Mouse (Mus musculus) limb, embryonic 14.5 days (tissue): ENCODE results near the gene Pltp. TPM values are rescaled to one million over a fixed set of nuclear protein-coding genes. Genes with fewer than 3 reads are reported as not detected.

Experiments
- ATAC-seq: fragments of 200-750 bp; cut with Nextera tagmentation; 2 replicates; pipeline ENCODE4 v1.8.0; 2017; ENCODE audit warnings: low read depth, moderate number of reproducible peaks, moderate TSS enrichment; ENCODE audit not compliant: low FRiP score
- DNase-seq: peaks from one replicate; pipeline ENCODE4 v3.0.0-alpha.2; 2015; ENCODE audit warnings: low spot score
- H3K27ac ChIP-seq: fragments of 300-500 bp; sonication (generic); replicated peaks from 2 replicates; pipeline ENCODE4 v1.5.1; 2014; ENCODE audit warnings: low read depth, mild to moderate bottlenecking, low read length, moderate library complexity, mixed read lengths
- H3K27me3 ChIP-seq: fragments of 300-500 bp; sonication (generic); 2 replicates; pipeline ENCODE4 v1.6.1; 2014; ENCODE audit warnings: low read length, mixed read lengths; ENCODE audit not compliant: control insufficient read depth, insufficient read depth
- H3K36me3 ChIP-seq: fragments of 300-500 bp; sonication (generic); 2 replicates; pipeline ENCODE4 v1.6.1; 2014; ENCODE audit warnings: mild to moderate bottlenecking, low read length, moderate library complexity, mixed read lengths; ENCODE audit not compliant: control insufficient read depth, insufficient read depth
- H3K4me1 ChIP-seq: fragments of 300-500 bp; sonication (generic); 2 replicates; pipeline ENCODE4 v1.6.1; 2014; ENCODE audit warnings: antibody characterized with exemption, low read length, mixed read lengths; ENCODE audit not compliant: control insufficient read depth, insufficient read depth
- H3K4me2 ChIP-seq: fragments of 300-500 bp; sonication (generic); replicated peaks from 2 replicates; pipeline ENCODE4 v1.6.1; 2014; ENCODE audit warnings: low read depth, mild to moderate bottlenecking, low read length, moderate library complexity; ENCODE audit not compliant: severe bottlenecking
- H3K4me3 ChIP-seq: fragments of 300-500 bp; sonication (generic); replicated peaks from 2 replicates; pipeline ENCODE4 v1.5.1; 2014; ENCODE audit warnings: low read length
- H3K9ac ChIP-seq: fragments of 300-500 bp; sonication (generic); 2 replicates; pipeline ENCODE4 v1.6.1; 2014; ENCODE audit warnings: mild to moderate bottlenecking, low read depth, low read length, moderate library complexity; ENCODE audit not compliant: severe bottlenecking
- H3K9me3 ChIP-seq: fragments of 300-500 bp; sonication (generic); 2 replicates; pipeline ENCODE4 v1.6.1; 2016; ENCODE audit warnings: low read length; ENCODE audit not compliant: control insufficient read depth
- POLR2A ChIP-seq: fragments of 200-500 bp; IDR thresholded peaks from 2 replicates; pipeline ENCODE4 v1.8.0; 2012; ENCODE audit warnings: inconsistent platforms, mild to moderate bottlenecking, moderate library complexity, borderline replicate concordance; ENCODE audit not compliant: insufficient read depth, insufficient read length; ENCODE audit errors: extremely low read depth
- WGBS: fragments of 180-500 bp; shearing (Covaris S2); extraction: QIAGEN DNeasy Blood & Tissue Kit; methylation state at CpG from one replicate; pipeline ENCODE4 v1.1.7; 2014; 5-methylcytosine and 5-hydroxymethylcytosine counted together
- polyA plus RNA-seq, 2 experiments: library from polyadenylated mRNA; depleted of rRNA in 1 of 2; stranded (reverse) in 1 of 2; unstranded in 1 of 2; fragments of >200 nt; fragmentation: Nextera tagmentation in 1 of 2; extraction: Ambion mirVana in 1 of 2; gene quantifications; 2 replicates each; pipeline versions ENCODE4 v1.2.1 to v1.2.3; 2012 to 2014

The Pltp gene
- polyA plus RNA-seq, 2 experiments = 45.5 to 56.2 TPM

GRCm38 (mm10) chr2:164886617-164887016, 29.1 kb upstream of the Pltp start:
- no peak for TF ChIP-seq POLR2A
- Histone ChIP-seq H3K9me3 (no peaks in the 10 kb centered on the region), H3K27ac (no peak overlapping the region), H3K4me2 (no peak overlapping the region), H3K36me3 (peaks cover 88% of the 10 kb centered on the region), H3K9ac (no peak overlapping the region), H3K4me3 (no peak overlapping the region), H3K27me3 (no peaks in the 10 kb centered on the region), H3K4me1 (no peaks in the 10 kb centered on the region)
- WGBS = 93% methylated on average over 10 of the region's 10 CpGs
- no peak for DNase-seq
- no peak for ATAC-seq

- DNase-seq = peak; percentile 52
- Histone ChIP-seq H3K9me3 (no peaks in the 10 kb centered on the region), H3K4me3 (no peak overlapping the region), H3K27me3 (no peaks in the 10 kb centered on the region), H3K27ac (no peak overlapping the region), H3K4me1 (no peaks in the 10 kb centered on the region), H3K36me3 (peaks cover 80% of the 10 kb centered on the region), H3K4me2 (no peak overlapping the region), H3K9ac (no peak overlapping the region)
- 66% methylated on average over 7 of the region's 7 CpGs for WGBS
- ATAC-seq = no peak
- no peak for TF ChIP-seq POLR2A
These were observed 28.3 kb upstream of the Pltp start for GRCm38 (mm10) chr2:164885788-164886187.

GRCm38 (mm10) chr2:164882619-164883018, 25.1 kb upstream of the Pltp start:
- Histone ChIP-seq H3K27ac (no peak overlapping the region), H3K36me3 (peaks cover 48% of the 10 kb centered on the region), H3K4me2 (no peak overlapping the region), H3K4me1 (peaks cover 14% of the 10 kb centered on the region), H3K9me3 (no peaks in the 10 kb centered on the region), H3K4me3 (no peak overlapping the region), H3K27me3 (no peaks in the 10 kb centered on the region), H3K9ac (no peak overlapping the region)
- DNase-seq = no peak
- no peak for TF ChIP-seq POLR2A
- WGBS = 79% methylated on average over 9 of the region's 9 CpGs
- ATAC-seq = no peak

- ATAC-seq (peak; percentile 85), DNase-seq (peak; percentile 96)
- H3K9ac ChIP-seq = peak overlapping the region; percentile 100
- peak overlapping the region; percentile 90 for H3K4me2 ChIP-seq
- no peaks in the 10 kb centered on the region for H3K9me3 ChIP-seq
- H3K4me1 ChIP-seq = peaks cover 14% of the 10 kb centered on the region
- TF ChIP-seq POLR2A = peak; percentile 65; the same call in 1 of the 2 replicates
- peak overlapping the region; percentile 99 for H3K27ac ChIP-seq
- H3K27me3 ChIP-seq = no peaks in the 10 kb centered on the region
- peak overlapping the region; percentile 89 for H3K4me3 ChIP-seq
- 4% methylated on average over 35 of the region's 72 CpGs for WGBS
- H3K36me3 ChIP-seq = peaks cover 22% of the 10 kb centered on the region
These were observed 22.2 kb upstream of the Pltp start for GRCm38 (mm10) chr2:164879568-164880277.

GRCm38 (mm10) chr2:164879228-164879567, 21.7 kb upstream of the Pltp start, which contains the start of gene Pcif1:
Gene Pcif1, plus strand, starts transcription at chr2:164879304.
- DNase-seq (peak; percentile 87), ATAC-seq (peak; percentile 86)
- Histone ChIP-seq H3K27ac (peak within 1 kb of the TSS; percentile 99), H3K4me3 (peak within 1 kb of the TSS; percentile 89), H3K36me3 (peaks cover 20% of the 10 kb centered on the region), H3K9me3 (no peaks in the 10 kb centered on the region), H3K27me3 (no peaks in the 10 kb centered on the region), H3K4me1 (peaks cover 14% of the 10 kb centered on the region), H3K4me2 (peak within 1 kb of the TSS; percentile 90), H3K9ac (peak within 1 kb of the TSS; percentile 100)
- 0% methylated on average over 32 of the region's 40 CpGs for WGBS
- TF ChIP-seq POLR2A = peak; percentile 77; the same call in 1 of the 2 replicates
